Mouse (Mus musculus): ENCODE data around the gene Camkk2. TPM values are rescaled to one million over a fixed set of nuclear protein-coding genes. Genes with fewer than 3 reads are reported as not detected.

Camkk2 gene
- polyA plus RNA-seq, 1 experiment from 2014 or later = 23.8 TPM

DNA sequence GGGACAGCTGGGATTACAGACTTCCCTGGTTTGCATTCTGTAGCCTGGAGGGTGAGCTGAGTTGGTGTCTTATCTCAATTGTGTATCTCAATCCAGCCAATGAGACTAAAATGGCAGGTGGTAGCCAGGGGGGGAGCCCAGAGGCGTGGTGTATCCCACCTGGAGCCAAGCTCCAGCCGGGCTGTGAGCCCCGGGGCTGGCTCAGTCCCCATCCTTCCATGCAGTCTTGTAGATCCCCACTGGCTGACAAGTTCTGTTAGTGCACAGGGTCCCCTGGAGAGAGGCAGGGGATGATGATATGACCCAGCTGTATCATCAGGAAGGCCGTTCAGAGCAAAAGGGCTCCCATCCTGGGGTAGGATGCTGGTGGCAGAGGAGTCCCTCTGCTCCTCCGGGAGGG is 52.6 kb downstream of the Camkk2 start:
- WGBS = 78% methylated on average over 5 of the region's 5 CpGs
- Histone ChIP-seq H3K4me1 (replicated peaks) (peaks cover 5% of the 10 kb centered on the region; the same call in 1 of the 2 replicates), H3K27ac (no peak overlapping the region), H3K27me3 (replicated peaks) (no peaks in the 10 kb centered on the region), H3K36me3 (no peaks in the 10 kb centered on the region), H3K9me3 (no peaks in the 10 kb centered on the region), H3K4me3 (replicated peaks) (no peak overlapping the region), H3K9ac (no peak overlapping the region), H3K4me2 (replicated peaks) (no peak overlapping the region)
- no peak for ATAC-seq

DNA sequence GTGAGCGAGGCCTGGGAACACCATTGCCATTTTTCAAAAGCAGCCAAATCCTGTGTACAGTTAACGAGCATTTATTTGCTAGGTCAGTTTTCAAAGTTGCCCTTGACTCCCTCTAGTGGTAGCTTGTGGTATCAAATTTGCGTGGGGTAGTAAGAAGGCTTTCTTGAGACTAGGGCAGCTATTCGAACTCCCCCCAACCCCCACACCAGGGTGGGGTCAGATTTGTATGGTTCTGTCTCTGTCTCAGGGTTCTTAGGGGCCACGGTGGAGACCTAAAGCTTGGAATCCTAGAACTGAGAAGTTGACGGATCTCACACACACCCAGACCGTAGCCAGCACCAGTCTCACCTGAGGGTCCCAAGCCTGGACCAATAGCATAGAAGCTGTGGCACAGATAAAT is 53.1 kb downstream of the Camkk2 start:
- WGBS = 18% methylated on average over 7 of the region's 7 CpGs
- H3K9ac ChIP-seq = no peak overlapping the region
- H3K4me2 ChIP-seq (replicated peaks) = no peak overlapping the region
- no peaks in the 10 kb centered on the region for H3K27me3 ChIP-seq (replicated peaks)
- no peak overlapping the region for H3K4me3 ChIP-seq (replicated peaks)
- no peak overlapping the region for H3K27ac ChIP-seq
- peak; percentile 34; the same call in 1 of the 2 replicates for ATAC-seq
- 0 out of 2 replicates have a peak, but pooled peaks cover 5% of the 10 kb centered on the region for H3K4me1 ChIP-seq (replicated peaks)
- no peaks in the 10 kb centered on the region for H3K36me3 ChIP-seq
- H3K9me3 ChIP-seq = no peaks in the 10 kb centered on the region

DNA sequence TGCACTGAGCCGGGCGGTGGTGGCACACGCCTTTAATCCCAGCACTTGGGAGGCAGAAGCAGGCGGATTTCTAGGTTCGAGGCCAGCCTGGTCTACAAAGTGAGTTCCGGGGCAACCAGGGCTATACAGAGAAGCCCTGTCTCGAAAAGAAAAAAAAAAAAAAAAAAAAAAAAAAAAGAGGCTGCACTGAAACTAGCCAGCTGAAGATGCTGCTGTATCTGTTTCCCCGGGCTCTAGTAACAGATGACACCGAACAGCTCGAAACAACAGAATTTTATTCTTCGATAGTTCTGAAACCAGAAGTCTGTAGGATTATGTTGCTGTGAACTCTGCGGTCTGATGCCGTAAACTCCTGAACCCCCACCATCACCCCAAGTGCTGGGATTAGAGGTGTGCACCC is 53.8 kb downstream of the Camkk2 start:
- 90% methylated on average over 13 of the region's 13 CpGs for WGBS

DNA sequence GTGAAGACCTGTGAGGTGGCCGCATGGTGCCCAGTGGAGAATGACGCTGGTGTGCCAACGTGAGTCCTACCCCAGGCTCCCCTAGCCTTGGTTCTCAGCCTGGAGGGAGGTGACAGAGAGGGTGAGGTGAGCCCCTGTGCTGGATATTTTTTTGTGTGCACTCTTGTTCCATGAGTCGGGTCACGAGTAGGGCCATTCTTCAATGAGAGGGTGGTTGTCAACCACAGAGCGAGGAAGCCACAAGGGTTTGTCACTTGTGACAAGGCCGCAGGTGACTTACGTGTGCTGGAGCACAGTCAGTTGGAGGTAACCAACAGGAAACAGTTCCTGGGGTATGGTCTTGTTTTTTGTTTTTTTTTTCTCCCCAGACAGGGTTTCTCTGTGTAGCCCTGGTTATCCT is 60.0 kb downstream of the Camkk2 start:
- Histone ChIP-seq H3K4me3 (replicated peaks) (no peak overlapping the region), H3K36me3 (no peaks in the 10 kb centered on the region), H3K27me3 (replicated peaks) (no peaks in the 10 kb centered on the region), H3K4me2 (replicated peaks) (no peak overlapping the region), H3K27ac (no peak overlapping the region), H3K9ac (no peak overlapping the region), H3K9me3 (no peaks in the 10 kb centered on the region), H3K4me1 (replicated peaks) (no peaks in the 10 kb centered on the region)
- 93% methylated on average over 8 of the region's 8 CpGs for WGBS
- no peak for ATAC-seq

More for the DNA sequence above, 53.8 kb downstream of the Camkk2 start:
- Histone ChIP-seq H3K27ac (no peak overlapping the region), H3K9me3 (no peaks in the 10 kb centered on the region), H3K4me2 (replicated peaks) (no peak overlapping the region), H3K4me3 (replicated peaks) (no peak overlapping the region), H3K9ac (no peak overlapping the region), H3K4me1 (replicated peaks) (0 out of 2 replicates have a peak, but pooled peaks cover 3% of the 10 kb centered on the region), H3K36me3 (no peaks in the 10 kb centered on the region), H3K27me3 (replicated peaks) (no peaks in the 10 kb centered on the region)
- ATAC-seq = no peak

DNA sequence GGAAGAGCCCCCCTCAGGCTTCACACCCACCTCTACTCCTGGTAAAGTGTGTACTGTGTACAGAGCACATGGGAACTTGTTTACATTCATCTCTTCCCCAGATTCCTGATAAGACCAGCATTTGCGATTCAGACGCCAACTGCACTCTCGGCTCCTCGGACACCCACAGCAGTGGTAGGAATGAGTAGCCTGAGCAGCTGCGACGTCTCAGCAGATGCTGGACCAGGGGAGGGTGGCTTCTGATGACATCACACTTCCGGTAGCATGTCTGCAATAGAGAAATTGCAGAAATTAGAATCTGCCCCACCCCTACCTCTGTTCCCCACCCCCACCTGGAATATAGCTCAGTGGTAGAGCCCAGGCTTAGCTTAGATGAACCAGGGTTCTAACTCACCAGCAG is 60.8 kb downstream of the Camkk2 start:
- WGBS = 40% methylated on average over 7 of the region's 7 CpGs
- Histone ChIP-seq H3K27me3 (replicated peaks) (no peaks in the 10 kb centered on the region), H3K9ac (no peak overlapping the region), H3K9me3 (no peaks in the 10 kb centered on the region), H3K36me3 (no peaks in the 10 kb centered on the region), H3K4me2 (replicated peaks) (no peak overlapping the region), H3K27ac (no peak overlapping the region), H3K4me1 (replicated peaks) (no peaks in the 10 kb centered on the region), H3K4me3 (replicated peaks) (no peak overlapping the region)
- ATAC-seq = no peak

DNA sequence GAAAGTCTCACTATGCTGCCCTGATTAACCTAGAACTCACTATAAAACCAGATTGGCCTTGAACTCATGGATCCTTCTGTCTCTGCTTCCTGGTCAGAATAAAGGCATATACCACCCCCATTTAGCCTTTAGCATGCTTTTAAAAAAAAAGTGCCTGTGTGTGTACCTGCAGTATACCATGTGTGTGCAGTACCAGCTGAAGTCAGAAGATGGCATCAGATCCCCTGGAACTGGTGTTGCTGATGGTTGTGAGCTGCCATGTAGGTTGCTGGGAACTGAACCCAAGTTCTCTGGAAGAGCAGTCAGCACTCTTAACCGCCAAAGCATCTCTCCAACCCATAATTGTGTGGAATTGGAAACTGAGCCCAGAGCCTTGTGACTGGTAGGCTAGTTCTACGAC is 62.4 kb downstream of the Camkk2 start:
- no peak overlapping the region for H3K4me3 ChIP-seq (replicated peaks)
- no peak for ATAC-seq
- H3K27ac ChIP-seq = no peak overlapping the region
- H3K27me3 ChIP-seq (replicated peaks) = no peaks in the 10 kb centered on the region
- no peaks in the 10 kb centered on the region for H3K36me3 ChIP-seq
- H3K9ac ChIP-seq = no peak overlapping the region
- no peaks in the 10 kb centered on the region for H3K9me3 ChIP-seq
- no peak overlapping the region for H3K4me2 ChIP-seq (replicated peaks)
- H3K4me1 ChIP-seq (replicated peaks) = no peaks in the 10 kb centered on the region
- WGBS = 92% methylated on average over 2 of the region's 2 CpGs

DNA sequence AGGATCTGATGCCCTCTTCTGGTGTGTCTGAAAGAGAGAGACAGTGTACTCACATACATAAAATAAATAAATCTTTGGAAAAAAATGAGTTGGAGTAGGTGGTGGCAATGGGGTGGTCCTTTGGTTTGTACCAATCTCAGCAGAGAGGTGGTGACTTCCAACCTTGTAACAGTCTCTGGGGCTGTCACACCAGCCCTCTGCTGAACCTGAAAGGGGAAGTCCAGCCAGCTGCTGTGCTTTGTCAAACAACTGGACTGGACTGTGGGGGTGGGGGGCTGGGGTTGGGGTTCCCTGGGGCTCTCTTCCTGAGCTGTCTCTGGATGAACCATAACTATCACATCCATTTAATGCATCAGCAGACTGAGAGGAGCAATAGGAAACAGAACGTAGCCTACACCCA is 63.5 kb downstream of the Camkk2 start:
- Histone ChIP-seq H3K36me3 (no peaks in the 10 kb centered on the region), H3K4me3 (replicated peaks) (no peak overlapping the region), H3K9me3 (no peaks in the 10 kb centered on the region), H3K9ac (no peak overlapping the region), H3K27ac (no peak overlapping the region), H3K4me2 (replicated peaks) (no peak overlapping the region), H3K4me1 (replicated peaks) (no peaks in the 10 kb centered on the region), H3K27me3 (replicated peaks) (no peaks in the 10 kb centered on the region)
- WGBS = 61% methylated on average over 1 of the region's 1 CpGs
- no peak for ATAC-seq

DNA sequence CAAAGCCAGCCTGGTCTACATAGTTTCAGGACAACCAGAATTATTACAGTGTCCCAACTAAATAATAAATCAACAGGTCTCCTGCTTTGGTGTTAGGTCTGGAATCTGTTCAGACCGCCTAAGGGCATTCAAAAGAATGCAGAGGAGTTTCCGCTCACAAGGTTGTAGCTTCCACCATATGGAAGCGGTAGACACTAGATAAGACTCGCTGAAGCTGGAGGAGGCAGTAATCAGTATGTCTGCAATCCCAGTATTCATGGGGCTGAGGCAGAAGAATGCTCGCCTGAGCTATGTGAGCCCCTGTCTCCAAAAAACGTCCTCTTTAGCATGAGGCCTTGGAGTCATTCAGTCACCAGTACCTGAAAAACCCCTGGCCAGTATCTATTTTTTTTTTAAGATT is 70.4 kb downstream of the Camkk2 start:
- Histone ChIP-seq H3K9me3 (no peaks in the 10 kb centered on the region), H3K27ac (no peak overlapping the region), H3K4me2 (replicated peaks) (no peak overlapping the region), H3K27me3 (replicated peaks) (no peaks in the 10 kb centered on the region), H3K9ac (no peak overlapping the region), H3K4me1 (replicated peaks) (0 out of 2 replicates have a peak, but pooled peaks cover 4% of the 10 kb centered on the region), H3K4me3 (replicated peaks) (no peak overlapping the region), H3K36me3 (no peaks in the 10 kb centered on the region)
- 68% methylated on average over 6 of the region's 6 CpGs for WGBS
- ATAC-seq = no peak

DNA sequence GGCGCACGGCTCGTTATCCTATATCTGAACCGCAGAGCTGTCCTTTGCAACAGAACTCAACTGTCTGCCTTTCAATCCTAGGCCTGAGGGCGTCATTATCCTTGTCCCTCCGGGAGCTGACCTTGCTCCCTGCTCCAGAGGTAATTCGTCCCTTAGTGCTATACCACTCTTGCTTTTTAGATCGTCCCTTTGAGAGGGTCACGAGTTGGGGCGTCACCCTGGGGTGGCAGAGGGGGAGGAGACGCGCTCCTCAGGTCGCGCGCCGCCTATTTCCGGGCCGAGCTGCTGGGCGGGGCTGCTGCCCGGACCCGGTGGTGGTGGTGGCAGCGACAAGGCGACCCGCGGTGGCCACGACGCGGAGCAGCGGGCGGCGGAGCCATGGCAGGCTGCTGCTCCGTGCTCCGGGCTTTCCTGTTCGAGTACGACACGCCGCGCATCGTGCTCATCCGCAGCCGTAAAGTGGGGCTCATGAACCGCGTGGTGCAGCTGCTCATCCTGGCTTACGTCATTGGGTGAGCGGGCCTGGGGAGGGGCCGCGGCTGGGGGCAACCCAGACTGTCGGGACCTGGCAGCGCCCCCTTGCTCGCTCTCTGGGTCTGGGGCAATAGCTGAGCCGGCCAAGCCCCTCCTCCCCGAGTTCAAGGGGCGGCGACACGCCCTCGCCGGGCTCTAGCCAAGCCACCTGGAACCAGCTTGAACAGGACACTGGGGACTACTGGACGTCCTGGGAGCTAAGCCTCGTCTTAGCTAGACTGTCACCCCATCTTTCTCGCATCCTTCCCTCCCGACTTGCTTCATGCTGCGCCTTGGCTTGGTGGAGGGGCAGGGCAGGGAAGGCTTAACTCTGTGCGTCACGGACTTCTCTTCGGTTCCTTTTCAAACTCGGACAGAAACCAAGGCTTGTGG is 71.7 kb downstream of the Camkk2 start, which contains the start of gene P2rx4:
P2rx4 (plus strand) TSS at position 269 of the 906 bp plus-strand sequence.
- peak within 1 kb of the TSS; percentile 78 for H3K27ac ChIP-seq
- H3K36me3 ChIP-seq = no peaks in the 10 kb centered on the region
- H3K4me2 ChIP-seq (replicated peaks) = peak within 1 kb of the TSS; percentile 94
- peak within 1 kb of the TSS; percentile 60 for H3K9ac ChIP-seq
- WGBS = 2% methylated on average over 65 of the region's 66 CpGs
- 0 out of 2 replicates have a peak, but pooled peaks cover 4% of the 10 kb centered on the region for H3K4me1 ChIP-seq (replicated peaks)
- no peaks in the 10 kb centered on the region for H3K27me3 ChIP-seq (replicated peaks)
- ATAC-seq = peak; percentile 92
- peak within 1 kb of the TSS; percentile 70 for H3K4me3 ChIP-seq (replicated peaks)
- no peaks in the 10 kb centered on the region for H3K9me3 ChIP-seq

DNA sequence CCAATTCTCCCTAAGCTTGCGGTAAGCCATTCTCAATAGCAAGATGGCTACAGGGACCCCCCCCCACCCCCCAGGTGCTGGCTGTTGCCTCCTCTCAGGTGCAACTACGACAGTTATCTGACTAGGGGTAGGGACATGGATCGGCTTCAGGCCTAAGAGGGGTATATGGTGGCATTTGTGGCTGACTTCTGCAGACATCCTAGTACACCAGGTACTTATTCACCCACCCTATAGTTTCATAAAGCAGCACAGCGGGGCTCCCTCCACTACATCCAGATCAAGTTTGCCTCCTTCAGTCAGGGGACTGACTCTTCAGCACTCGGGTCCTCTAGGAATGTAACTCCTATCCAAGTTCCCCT is 72.3 kb downstream of the Camkk2 start:
- Histone ChIP-seq H3K9ac (peak overlapping the region; percentile 60), H3K27me3 (replicated peaks) (no peaks in the 10 kb centered on the region), H3K4me2 (replicated peaks) (peak overlapping the region; percentile 94), H3K27ac (peak overlapping the region; percentile 78), H3K9me3 (no peaks in the 10 kb centered on the region), H3K4me1 (replicated peaks) (0 out of 2 replicates have a peak, but pooled peaks cover 4% of the 10 kb centered on the region), H3K4me3 (replicated peaks) (peak overlapping the region; percentile 70), H3K36me3 (no peaks in the 10 kb centered on the region)
- WGBS = 40% methylated on average over 5 of the region's 5 CpGs
- ATAC-seq = peak; percentile 18

DNA sequence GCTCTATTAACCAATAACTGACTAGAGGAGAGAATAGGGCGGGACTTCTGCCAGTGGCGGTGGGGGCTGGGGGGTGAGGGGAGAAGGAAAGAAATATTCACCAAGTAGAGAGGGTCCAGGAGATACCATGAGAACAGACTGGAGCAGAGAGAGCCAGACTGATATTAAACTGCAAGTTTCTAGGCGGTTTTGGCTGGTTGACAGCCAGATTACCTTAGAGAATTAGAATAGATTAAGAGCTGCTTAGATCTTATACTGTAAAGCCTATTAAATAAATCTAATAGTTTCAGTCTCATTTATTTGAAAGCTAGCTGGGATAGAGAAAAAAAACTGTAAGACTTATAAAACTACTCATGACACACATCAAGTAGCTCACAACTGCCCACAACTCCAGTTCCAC is 74.0 kb downstream of the Camkk2 start:
- H3K4me2 ChIP-seq (replicated peaks) = no peak overlapping the region
- peaks cover 9% of the 10 kb centered on the region; the same call in 1 of the 2 replicates for H3K4me1 ChIP-seq (replicated peaks)
- H3K4me3 ChIP-seq (replicated peaks) = no peak overlapping the region
- no peak for ATAC-seq
- no peaks in the 10 kb centered on the region for H3K36me3 ChIP-seq
- H3K9ac ChIP-seq = no peak overlapping the region
- 87% methylated on average over 3 of the region's 3 CpGs for WGBS
- H3K27ac ChIP-seq = no peak overlapping the region
- no peaks in the 10 kb centered on the region for H3K27me3 ChIP-seq (replicated peaks)
- no peaks in the 10 kb centered on the region for H3K9me3 ChIP-seq

DNA sequence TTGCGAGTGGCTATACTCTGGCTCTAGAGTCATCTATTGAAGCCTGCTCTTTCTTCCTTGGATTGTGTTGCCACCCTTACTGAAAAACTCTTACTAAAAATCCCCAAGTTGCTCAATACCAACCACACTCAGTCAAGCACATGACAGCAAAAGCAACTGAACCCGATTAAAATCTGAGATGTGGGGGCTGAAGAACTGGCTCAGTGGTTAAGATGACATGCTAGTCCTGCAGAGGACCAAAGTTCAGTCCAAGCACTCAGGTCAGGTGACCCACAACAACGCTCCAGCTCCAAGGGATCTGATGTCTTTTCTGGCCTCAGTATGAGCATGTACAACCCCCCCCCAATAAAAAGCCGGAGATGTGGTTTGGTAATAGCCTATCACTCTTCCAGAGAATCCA is 74.6 kb downstream of the Camkk2 start:
- H3K9ac ChIP-seq = no peak overlapping the region
- no peak overlapping the region for H3K4me2 ChIP-seq (replicated peaks)
- H3K27me3 ChIP-seq (replicated peaks) = no peaks in the 10 kb centered on the region
- ATAC-seq = no peak
- no peaks in the 10 kb centered on the region for H3K9me3 ChIP-seq
- H3K36me3 ChIP-seq = no peaks in the 10 kb centered on the region
- no peak overlapping the region for H3K27ac ChIP-seq
- no peak overlapping the region for H3K4me3 ChIP-seq (replicated peaks)
- peaks cover 9% of the 10 kb centered on the region; the same call in 1 of the 2 replicates for H3K4me1 ChIP-seq (replicated peaks)
- WGBS = 76% methylated on average over 4 of the region's 4 CpGs

DNA sequence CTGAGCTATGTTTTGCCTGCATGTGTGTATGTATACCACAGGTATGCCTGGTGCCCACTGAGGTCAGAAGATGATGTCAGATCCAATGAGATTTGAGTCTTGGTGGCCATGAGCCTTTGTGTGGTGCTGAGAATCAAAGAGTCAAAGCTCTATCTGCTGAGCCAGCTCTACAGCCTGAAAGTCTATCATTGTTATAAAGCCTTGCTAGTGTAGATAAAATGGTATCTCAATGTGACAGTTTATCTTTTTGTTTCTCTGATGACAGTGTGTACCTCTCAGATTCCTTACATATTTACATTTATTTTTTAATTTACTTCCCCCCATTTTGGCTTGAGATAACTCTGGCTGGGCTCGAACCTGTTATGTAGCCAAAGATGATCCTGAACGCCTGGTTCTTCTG is 75.6 kb downstream of the Camkk2 start:
- no peaks in the 10 kb centered on the region for H3K27me3 ChIP-seq (replicated peaks)
- H3K9me3 ChIP-seq = no peaks in the 10 kb centered on the region
- H3K4me2 ChIP-seq (replicated peaks) = no peak overlapping the region
- ATAC-seq = no peak
- no peak overlapping the region for H3K27ac ChIP-seq
- H3K36me3 ChIP-seq = no peaks in the 10 kb centered on the region
- no peak overlapping the region for H3K4me3 ChIP-seq (replicated peaks)
- 77% methylated on average over 2 of the region's 2 CpGs for WGBS
- H3K9ac ChIP-seq = no peak overlapping the region
- peaks cover 14% of the 10 kb centered on the region for H3K4me1 ChIP-seq (replicated peaks)
